ENCODE assay signal across 7 mouse cellular contexts in the genomic region with DNA sequence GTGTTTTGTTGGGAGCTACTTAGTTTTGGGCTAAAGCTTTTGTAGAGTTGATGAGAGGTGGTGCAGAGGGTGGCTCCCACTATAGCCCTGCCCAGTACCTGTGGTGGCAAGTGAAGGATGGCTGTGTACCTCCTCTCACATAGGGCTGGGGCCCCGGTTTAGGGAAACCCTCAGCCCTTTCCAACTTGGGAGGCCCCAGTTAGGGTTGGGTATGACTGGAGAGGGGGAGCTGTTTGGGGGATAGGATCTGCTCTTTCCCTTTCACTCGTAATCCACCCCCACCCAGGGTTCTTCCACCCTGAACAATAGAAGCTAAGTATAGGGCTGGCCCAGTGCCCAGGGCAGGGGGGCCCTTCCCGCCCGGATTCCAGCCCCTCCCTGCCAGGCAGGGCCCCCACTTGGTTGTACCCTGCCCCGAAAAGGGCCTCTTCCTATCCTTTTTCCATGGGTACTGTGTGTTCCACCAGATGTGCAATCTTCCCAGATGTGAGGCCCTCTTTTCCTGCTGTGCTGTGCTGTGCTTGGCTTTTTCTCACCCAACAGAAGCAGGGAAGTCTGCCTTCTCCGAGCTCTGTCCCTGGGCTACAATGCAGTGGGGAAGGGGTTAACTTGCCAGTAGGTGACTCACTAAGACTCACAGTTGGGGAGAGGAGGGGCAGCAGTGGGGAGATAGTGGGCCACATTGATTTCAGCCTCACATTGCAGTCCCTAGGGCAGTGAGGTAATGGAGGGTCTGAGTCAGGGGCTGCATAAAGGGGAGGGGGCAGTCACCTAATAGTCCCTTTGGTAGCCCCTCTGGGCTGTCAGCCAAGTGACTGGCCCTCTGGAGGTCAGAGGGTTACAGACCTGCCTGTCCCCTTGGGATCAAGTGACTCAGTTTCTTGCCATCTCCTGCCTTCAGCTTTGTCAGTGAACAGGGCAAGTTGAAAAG. TPM values are rescaled to one million over a fixed set of nuclear protein-coding genes. Genes with fewer than 3 reads are reported as not detected.
A peak's percentile ranks its signal among the peaks of the same experiment; 100 is the strongest.
DNase-seq lines count a peak whose midpoint lies in the region; ATAC-seq lines count a peak whose summit lies in the region.

No protein-coding gene starts in this region.

- peak; percentile 9 for ATAC-seq in intestine, embryonic 16.5 days
- ATAC-seq in liver, embryonic 16.5 days (ENCODE audit: low read depth), result no peak
- no peak for ATAC-seq in neural tube, embryonic 15.5 days (ENCODE audit: low FRiP score)

- H3K4me3 ChIP-seq in intestine, embryonic 16.5 days (ENCODE audit: low read length), result peak overlapping the region; percentile 68
- H3K4me3 ChIP-seq in liver, embryonic 16.5 days (ENCODE audit: low read depth, low read length), result peak overlapping the region; percentile 72
- peak overlapping the region; percentile 68 for H3K4me3 ChIP-seq in neural tube, embryonic 15.5 days (replicated peaks)

- peak; percentile 63 to 76 for DNase-seq in urinary bladder, postnatal 4 days (ENCODE audit: low spot score in 2 of 2)
- no peak for DNase-seq in urinary bladder, postnatal 10 days (ENCODE audit: low spot score)
- DNase-seq in cerebellum, adult 9-11 months, result peak; percentile 84
- peak; percentile 99 for DNase-seq in heart, adult 11 months

- H3K36me3 ChIP-seq in intestine, embryonic 16.5 days (ENCODE audit: control insufficient read depth, insufficient read depth, low read length), result 0 out of 2 replicates have a peak, but pooled peaks cover 3% of the 10 kb centered on the region
- H3K36me3 ChIP-seq in liver, embryonic 16.5 days (ENCODE audit: control insufficient read depth, insufficient read depth), result peaks cover 1% of the 10 kb centered on the region; the same call in 1 of the 2 replicates
- H3K36me3 ChIP-seq in neural tube, embryonic 15.5 days, result peaks cover 9% of the 10 kb centered on the region

- no peaks in the 10 kb centered on the region for H3K27me3 ChIP-seq in intestine, embryonic 16.5 days (replicated peaks; ENCODE audit: control insufficient read depth, insufficient read depth, low read length)
- no peaks in the 10 kb centered on the region for H3K27me3 ChIP-seq in liver, embryonic 16.5 days (ENCODE audit: control insufficient read depth, insufficient read depth, low read depth, low read length)
- no peaks in the 10 kb centered on the region for H3K27me3 ChIP-seq in neural tube, embryonic 15.5 days (replicated peaks)

- peak overlapping the region; percentile 81 for H3K9ac ChIP-seq in intestine, embryonic 16.5 days (ENCODE audit: low read depth, low read length)
- peak overlapping the region; percentile 78 for H3K9ac ChIP-seq in liver, embryonic 16.5 days (ENCODE audit: low read depth, low read length)
- peak overlapping the region; percentile 77 for H3K9ac ChIP-seq in neural tube, embryonic 15.5 days (replicated peaks)

- H3K9me3 ChIP-seq in intestine, embryonic 16.5 days (ENCODE audit: control insufficient read depth, low read length), result no peaks in the 10 kb centered on the region
- no peaks in the 10 kb centered on the region for H3K9me3 ChIP-seq in liver, embryonic 16.5 days (replicated peaks; ENCODE audit: control insufficient read depth, low read length)
- no peaks in the 10 kb centered on the region for H3K9me3 ChIP-seq in neural tube, embryonic 15.5 days (replicated peaks)

- H3K4me2 ChIP-seq in intestine, embryonic 16.5 days (ENCODE audit: low read depth, low read length), result peak overlapping the region; percentile 91
- H3K4me2 ChIP-seq in liver, embryonic 16.5 days (ENCODE audit: low read depth, low read length), result peak overlapping the region; percentile 99
- H3K4me2 ChIP-seq in neural tube, embryonic 15.5 days, result peak overlapping the region; percentile 78

- H3K4me1 ChIP-seq in intestine, embryonic 16.5 days (ENCODE audit: control insufficient read depth, insufficient read depth, low read length), result peaks cover 63% of the 10 kb centered on the region
- H3K4me1 ChIP-seq in liver, embryonic 16.5 days (ENCODE audit: control insufficient read depth, low read depth, low read length), result peaks cover 76% of the 10 kb centered on the region
- peaks cover 77% of the 10 kb centered on the region for H3K4me1 ChIP-seq in neural tube, embryonic 15.5 days

- WGBS in intestine, embryonic 16.5 days, result 0% methylated on average over 6 of the region's 6 CpGs
- 0% methylated on average over 6 of the region's 6 CpGs for WGBS in liver, embryonic 16.5 days (ENCODE audit: insufficient replicate concordance)
- WGBS in neural tube, embryonic 15.5 days, result 0% methylated on average over 6 of the region's 6 CpGs

- peak overlapping the region; percentile 98 for H3K27ac ChIP-seq in intestine, embryonic 16.5 days (ENCODE audit: low read length)
- H3K27ac ChIP-seq in liver, embryonic 16.5 days (ENCODE audit: low read length), result peak overlapping the region; percentile 95
- peak overlapping the region; percentile 100 for H3K27ac ChIP-seq in neural tube, embryonic 15.5 days (replicated peaks)

RNA-seq across cellular contexts. Expression of a gene that starts 12.6 kb away (rescaled TPM):
- polyA plus RNA-seq in intestine, embryonic 16.5 days (2015; fragmentation: Nextera tagmentation; extraction: Ambion mirVana), result 17.3 and 19.9 TPM in 2 replicates
- polyA plus RNA-seq in liver, embryonic 16.5 days (2015; fragmentation: Nextera tagmentation; extraction: Ambion mirVana), result 9.5 and 10.8 TPM in 2 replicates
- polyA plus RNA-seq in neural tube, embryonic 15.5 days (2015; fragmentation: Nextera tagmentation; extraction: Ambion mirVana), result 33.3 and 37.2 TPM in 2 replicates

RNA-seq across cellular contexts. Expression of a gene that starts 17.7 kb away (rescaled TPM):
- polyA plus RNA-seq in intestine, embryonic 16.5 days (2015; fragmentation: Nextera tagmentation; extraction: Ambion mirVana), result 175 and 180 TPM in 2 replicates
- polyA plus RNA-seq in liver, embryonic 16.5 days (2015; fragmentation: Nextera tagmentation; extraction: Ambion mirVana), result 25.6 and 26.2 TPM in 2 replicates
- 458 and 569 TPM in 2 replicates for polyA plus RNA-seq in neural tube, embryonic 15.5 days (2015; fragmentation: Nextera tagmentation; extraction: Ambion mirVana)

RNA-seq across cellular contexts. Expression of a gene that starts 21.1 kb away (rescaled TPM):
- polyA plus RNA-seq in intestine, embryonic 16.5 days (2015; fragmentation: Nextera tagmentation; extraction: Ambion mirVana), result 0.56 and 0.93 TPM in 2 replicates
- polyA plus RNA-seq in liver, embryonic 16.5 days (2015; fragmentation: Nextera tagmentation; extraction: Ambion mirVana), result 0.09 TPM in 1 of 2 replicates, not detected in the other
- polyA plus RNA-seq in neural tube, embryonic 15.5 days (2015; fragmentation: Nextera tagmentation; extraction: Ambion mirVana), result 3.0 and 3.5 TPM in 2 replicates

RNA-seq across cellular contexts. Expression of a gene that starts 25.8 kb away (rescaled TPM):
- 0.61 and 1.1 TPM in 2 replicates for polyA plus RNA-seq in intestine, embryonic 16.5 days (2015; fragmentation: Nextera tagmentation; extraction: Ambion mirVana)
- 0.07 TPM in 1 of 2 replicates, not detected in the other for polyA plus RNA-seq in liver, embryonic 16.5 days (2015; fragmentation: Nextera tagmentation; extraction: Ambion mirVana)
- 73.5 and 98.1 TPM in 2 replicates for polyA plus RNA-seq in neural tube, embryonic 15.5 days (2015; fragmentation: Nextera tagmentation; extraction: Ambion mirVana)

RNA-seq across cellular contexts. Expression of a gene that starts 29.6 kb away (rescaled TPM):
- polyA plus RNA-seq in intestine, embryonic 16.5 days (2015; fragmentation: Nextera tagmentation; extraction: Ambion mirVana), result 6.6 and 7.9 TPM in 2 replicates
- polyA plus RNA-seq in liver, embryonic 16.5 days (2015; fragmentation: Nextera tagmentation; extraction: Ambion mirVana), result 3.4 and 3.6 TPM in 2 replicates
- polyA plus RNA-seq in neural tube, embryonic 15.5 days (2015; fragmentation: Nextera tagmentation; extraction: Ambion mirVana), result 3.7 and 6.5 TPM in 2 replicates
